Mouse (Mus musculus) layer of hippocampus, postnatal 25 days (tissue): Measurements from ENCODE around the gene Rapgef3. TPM values are rescaled to one million over a fixed set of nuclear protein-coding genes. Genes with fewer than 3 reads are reported as not detected.

Experiments used
- total RNA-seq, 2 experiments: library from RNA; stranded (reverse); gene quantifications; 2 replicates each; pipeline ENCODE4 v1.2.3; 2021

Rapgef3 gene
- total RNA-seq, 2 experiments from 2014 or later = 36.3 to 40.3 TPM

Other genes with a start within 250 kb of the Rapgef3 start
- gene Rpap3, start 62.1 kb downstream of the Rapgef3 start, total RNA-seq = 10 to 100 TPM; 23.7 to 24.9 TPM
- gene Endou, start 36.6 kb downstream of the Rapgef3 start, total RNA-seq = under 1 TPM; 0.59 to 0.71 TPM
- gene Slc48a1, start 10.5 kb upstream of the Rapgef3 start, total RNA-seq = 100 to 1,000 TPM; 151 to 169 TPM
- gene Hdac7, start 76.5 kb upstream of the Rapgef3 start, total RNA-seq = 10 to 100 TPM; 15.6 to 30.1 TPM
- under 1 TPM in 1 of 2 experiments, not detected in 1; 0.07 TPM for gene Vdr, start 142.7 kb upstream of the Rapgef3 start, total RNA-seq
- gene Tmem106c, start 196.2 kb upstream of the Rapgef3 start, total RNA-seq = 10 to 100 TPM; 26.8 to 27.2 TPM
- 1 to 10 TPM in 1 of 2 experiments, under 1 TPM in 1; 0.42 to 1.0 TPM for gene Col2a1, start 236.7 kb upstream of the Rapgef3 start, total RNA-seq